Mouse (Mus musculus): Measurements from ENCODE around the gene Morf4l1. TPM values are rescaled to one million over a fixed set of nuclear protein-coding genes. Genes with fewer than 3 reads are reported as not detected.
"Not testable (repeated sequence)": the region's sequence is repeated elsewhere in the genome, so short reads cannot be mapped to it uniquely, and the experiment has no call there.

The Morf4l1 gene
- polyA plus RNA-seq, 1 experiment from 2014 or later: 470 TPM

DNA sequence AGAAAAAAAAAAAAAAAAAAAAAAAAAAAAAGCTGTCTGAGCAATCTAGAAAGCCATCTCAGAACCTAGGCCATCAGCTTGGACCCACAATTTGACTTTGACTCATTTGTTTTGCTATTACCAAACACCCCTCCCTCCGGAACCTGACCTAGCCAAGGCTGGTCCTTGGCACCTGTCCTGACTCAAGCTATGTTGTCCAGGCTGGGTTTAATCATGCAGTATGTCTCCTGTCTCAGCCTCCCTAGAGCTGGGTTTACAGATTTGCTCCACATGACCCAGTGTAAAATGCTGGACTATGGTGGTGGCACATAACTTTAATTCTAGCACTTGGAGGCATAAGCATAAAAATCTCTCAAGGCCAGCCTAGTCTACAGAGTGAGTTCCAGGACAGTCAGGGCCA is 31.6 kb downstream of the Morf4l1 start:
- ATAC-seq (ENCODE audit: insufficient number of reproducible peaks, low FRiP score, low TSS enrichment, low read depth) (no peak), DNase-seq (ENCODE audit: low spot score) (no peak)
- Histone ChIP-seq H3K9me3 (ENCODE audit: control insufficient read depth, low read length) (no peaks in the 10 kb centered on the region), H3K4me2 (ENCODE audit: low read depth, severe bottlenecking) (no peak overlapping the region), H3K4me3 (ENCODE audit: low read depth, low read length) (no peak overlapping the region), H3K27ac (replicated peaks; ENCODE audit: low read depth, low read length) (no peak overlapping the region), H3K9ac (ENCODE audit: low read length) (no peak overlapping the region), H3K4me1 (ENCODE audit: control insufficient read depth, insufficient read depth, low read length) (no peaks in the 10 kb centered on the region), H3K36me3 (ENCODE audit: control insufficient read depth, insufficient read depth, low read length) (peaks cover 2% of the 10 kb centered on the region; the same call in 1 of the 2 replicates), H3K27me3 (ENCODE audit: control insufficient read depth, insufficient read depth, low read length) (no peaks in the 10 kb centered on the region)
- 91% methylated on average over 1 of the region's 1 CpGs for WGBS

DNA sequence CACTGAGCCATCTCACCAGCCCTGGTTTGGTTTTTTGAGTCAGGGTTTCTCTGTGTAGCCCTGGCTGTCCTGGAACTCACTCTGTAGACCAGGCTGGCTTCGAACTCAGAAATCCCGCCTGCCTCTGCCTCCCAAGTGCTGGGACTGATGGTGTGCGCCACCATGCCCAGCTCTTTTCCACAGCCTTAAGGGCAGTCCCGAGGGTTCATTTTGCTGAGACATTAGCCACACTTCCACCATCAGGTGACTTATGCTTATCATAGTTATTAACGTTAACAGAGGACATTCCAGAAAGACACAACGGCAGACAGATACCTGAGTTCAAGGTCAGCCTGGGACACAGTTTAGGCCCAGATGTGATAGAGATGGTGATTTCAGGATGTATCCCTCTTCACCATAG is 32.6 kb downstream of the Morf4l1 start:
- DNase-seq (ENCODE audit: low spot score); ATAC-seq (ENCODE audit: insufficient number of reproducible peaks, low FRiP score, low TSS enrichment, low read depth); H3K4me3 ChIP-seq (ENCODE audit: low read depth, low read length); H3K27me3 ChIP-seq (ENCODE audit: control insufficient read depth, insufficient read depth, low read length); H3K9ac ChIP-seq (ENCODE audit: low read length); H3K4me1 ChIP-seq (ENCODE audit: control insufficient read depth, insufficient read depth, low read length); H3K9me3 ChIP-seq (ENCODE audit: control insufficient read depth, low read length); H3K27ac ChIP-seq (replicated peaks; ENCODE audit: low read depth, low read length); H3K4me2 ChIP-seq (ENCODE audit: low read depth, severe bottlenecking); H3K36me3 ChIP-seq (ENCODE audit: control insufficient read depth, insufficient read depth, low read length): not testable (repeated sequence)
- WGBS: 89% methylated on average over 6 of the region's 6 CpGs

DNA sequence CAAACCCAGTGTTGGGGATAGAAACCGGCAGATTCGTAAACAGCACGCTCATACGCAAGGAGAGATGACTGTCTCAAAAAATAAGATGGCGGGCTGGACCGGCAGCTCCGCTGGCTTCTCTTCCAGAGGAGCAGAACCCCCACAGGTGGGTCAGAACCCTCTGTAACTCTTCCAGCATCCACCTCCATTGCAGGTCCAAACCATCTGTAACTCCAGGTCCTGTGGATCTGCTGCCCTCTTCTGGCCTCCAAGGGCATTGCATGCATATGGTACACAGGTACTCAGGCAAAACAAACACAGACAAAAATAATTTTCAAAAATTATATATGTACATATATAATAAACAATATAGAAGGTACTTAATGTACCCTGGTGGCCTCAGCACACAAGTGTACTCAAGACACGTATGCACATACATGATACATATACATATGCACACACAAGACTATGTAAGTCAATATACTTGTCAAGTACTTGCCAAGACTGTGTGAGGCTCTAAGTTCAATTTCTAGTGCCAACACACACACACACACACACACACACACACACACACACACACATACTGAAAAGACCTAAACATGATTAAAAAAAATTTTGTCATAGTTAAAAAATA is 37.6 kb downstream of the Morf4l1 start:
- Histone ChIP-seq H3K4me1 (ENCODE audit: control insufficient read depth, insufficient read depth, low read length) (no peaks in the 10 kb centered on the region), H3K4me2 (ENCODE audit: low read depth, severe bottlenecking) (no peak overlapping the region), H3K27me3 (ENCODE audit: control insufficient read depth, insufficient read depth, low read length) (no peaks in the 10 kb centered on the region), H3K9me3 (ENCODE audit: control insufficient read depth, low read length) (no peaks in the 10 kb centered on the region), H3K36me3 (ENCODE audit: control insufficient read depth, insufficient read depth, low read length) (no peaks in the 10 kb centered on the region), H3K4me3 (ENCODE audit: low read depth, low read length) (no peak overlapping the region), H3K9ac (ENCODE audit: low read length) (no peak overlapping the region), H3K27ac (replicated peaks; ENCODE audit: low read depth, low read length) (no peak overlapping the region)
- ATAC-seq (ENCODE audit: insufficient number of reproducible peaks, low FRiP score, low TSS enrichment, low read depth) (no peak), DNase-seq (ENCODE audit: low spot score) (peak; percentile 77)
- 47% methylated on average over 8 of the region's 8 CpGs for WGBS

DNA sequence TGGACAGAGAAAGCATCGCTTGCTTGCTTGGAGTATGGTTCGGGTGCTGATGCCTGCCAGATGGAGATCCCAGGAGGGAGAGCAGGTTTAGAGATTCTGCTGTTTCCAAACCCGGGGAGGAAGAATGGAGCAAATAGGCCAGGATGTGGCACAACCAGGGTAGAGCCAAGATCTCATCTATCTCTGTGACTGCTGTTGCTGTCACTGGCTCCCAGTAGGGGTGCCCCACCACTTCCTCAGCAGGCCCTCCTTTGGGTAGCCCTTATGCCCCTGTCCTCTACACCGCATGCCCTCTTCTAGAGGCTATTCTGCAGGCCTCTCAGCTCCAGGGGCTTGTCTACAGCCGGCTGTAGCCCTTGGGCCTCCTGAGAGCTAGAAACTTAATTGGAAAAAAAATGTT is 38.4 kb downstream of the Morf4l1 start:
- H3K9ac ChIP-seq (ENCODE audit: low read length): no peak overlapping the region
- 82% methylated on average over 5 of the region's 5 CpGs for WGBS
- no peak for DNase-seq (ENCODE audit: low spot score)

DNA sequence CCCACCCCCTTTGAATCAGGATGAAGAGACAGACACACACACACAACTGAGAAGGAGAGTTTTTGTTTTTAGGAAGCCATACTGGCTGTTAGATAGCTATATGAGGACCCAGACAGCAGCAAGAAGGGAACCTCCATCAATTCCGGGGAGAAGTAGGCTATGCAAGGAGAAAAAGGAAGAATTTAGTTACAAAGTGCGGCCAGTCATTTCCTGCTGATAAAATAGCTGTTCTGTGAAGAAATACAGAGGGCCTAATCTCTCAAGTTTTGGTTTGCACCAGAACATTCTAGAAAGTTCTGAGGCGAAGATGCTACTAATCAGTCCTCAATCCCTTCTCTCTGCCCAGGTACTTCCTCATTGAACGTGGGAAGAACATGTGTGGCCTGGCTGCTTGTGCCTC is 39.2 kb downstream of the Morf4l1 start:
- ATAC-seq (ENCODE audit: insufficient number of reproducible peaks, low FRiP score, low TSS enrichment, low read depth) (no peak), DNase-seq (ENCODE audit: low spot score) (no peak)
- no peaks in the 10 kb centered on the region for H3K36me3 ChIP-seq (ENCODE audit: control insufficient read depth, insufficient read depth, low read length)
- H3K9me3 ChIP-seq (ENCODE audit: control insufficient read depth, low read length): no peaks in the 10 kb centered on the region
- no peak overlapping the region for H3K4me3 ChIP-seq (ENCODE audit: low read depth, low read length)
- H3K9ac ChIP-seq (ENCODE audit: low read length): no peak overlapping the region
- no peak overlapping the region for H3K27ac ChIP-seq (replicated peaks; ENCODE audit: low read depth, low read length)
- no peak overlapping the region for H3K4me2 ChIP-seq (ENCODE audit: low read depth, severe bottlenecking)
- 83% methylated on average over 4 of the region's 4 CpGs for WGBS
- no peaks in the 10 kb centered on the region for H3K27me3 ChIP-seq (ENCODE audit: control insufficient read depth, insufficient read depth, low read length)
- H3K4me1 ChIP-seq (ENCODE audit: control insufficient read depth, insufficient read depth, low read length): no peaks in the 10 kb centered on the region

More for the DNA sequence above, 38.4 kb downstream of the Morf4l1 start:
- ATAC-seq (ENCODE audit: insufficient number of reproducible peaks, low FRiP score, low TSS enrichment, low read depth): no peak
- Histone ChIP-seq H3K27ac (replicated peaks; ENCODE audit: low read depth, low read length) (no peak overlapping the region), H3K27me3 (ENCODE audit: control insufficient read depth, insufficient read depth, low read length) (no peaks in the 10 kb centered on the region), H3K4me2 (ENCODE audit: low read depth, severe bottlenecking) (no peak overlapping the region), H3K4me1 (ENCODE audit: control insufficient read depth, insufficient read depth, low read length) (no peaks in the 10 kb centered on the region), H3K9me3 (ENCODE audit: control insufficient read depth, low read length) (no peaks in the 10 kb centered on the region), H3K36me3 (ENCODE audit: control insufficient read depth, insufficient read depth, low read length) (no peaks in the 10 kb centered on the region), H3K4me3 (ENCODE audit: low read depth, low read length) (no peak overlapping the region)

DNA sequence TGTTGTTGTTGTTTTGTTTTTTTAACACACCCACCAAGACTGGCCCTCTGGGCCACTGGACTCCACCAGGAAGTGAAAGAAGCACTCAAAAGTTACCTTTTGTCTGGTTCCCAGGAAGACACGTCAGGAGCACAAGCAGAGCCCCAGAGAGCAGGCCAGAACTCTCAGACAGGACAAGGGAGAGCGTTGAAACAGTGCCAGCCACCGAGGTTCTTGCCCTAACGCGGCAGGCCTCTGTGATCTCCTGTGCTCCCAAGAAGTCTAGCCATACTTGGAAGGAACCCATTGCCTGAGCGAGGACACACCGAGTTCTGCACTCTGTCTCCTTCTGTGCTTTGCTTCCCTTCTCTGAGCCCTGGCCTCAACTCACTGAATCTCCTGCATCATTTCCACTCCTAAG is 44.4 kb downstream of the Morf4l1 start:
- WGBS: 81% methylated on average over 7 of the region's 7 CpGs
- DNase-seq (ENCODE audit: low spot score) (no peak), ATAC-seq (ENCODE audit: insufficient number of reproducible peaks, low FRiP score, low TSS enrichment, low read depth) (no peak)
- no peaks in the 10 kb centered on the region for H3K9me3 ChIP-seq (ENCODE audit: control insufficient read depth, low read length)
- no peak overlapping the region for H3K27ac ChIP-seq (replicated peaks; ENCODE audit: low read depth, low read length)
- no peaks in the 10 kb centered on the region for H3K27me3 ChIP-seq (ENCODE audit: control insufficient read depth, insufficient read depth, low read length)
- H3K9ac ChIP-seq (ENCODE audit: low read length): no peak overlapping the region
- no peaks in the 10 kb centered on the region for H3K36me3 ChIP-seq (ENCODE audit: control insufficient read depth, insufficient read depth, low read length)
- H3K4me3 ChIP-seq (ENCODE audit: low read depth, low read length): no peak overlapping the region
- no peak overlapping the region for H3K4me2 ChIP-seq (ENCODE audit: low read depth, severe bottlenecking)
- no peaks in the 10 kb centered on the region for H3K4me1 ChIP-seq (ENCODE audit: control insufficient read depth, insufficient read depth, low read length)

DNA sequence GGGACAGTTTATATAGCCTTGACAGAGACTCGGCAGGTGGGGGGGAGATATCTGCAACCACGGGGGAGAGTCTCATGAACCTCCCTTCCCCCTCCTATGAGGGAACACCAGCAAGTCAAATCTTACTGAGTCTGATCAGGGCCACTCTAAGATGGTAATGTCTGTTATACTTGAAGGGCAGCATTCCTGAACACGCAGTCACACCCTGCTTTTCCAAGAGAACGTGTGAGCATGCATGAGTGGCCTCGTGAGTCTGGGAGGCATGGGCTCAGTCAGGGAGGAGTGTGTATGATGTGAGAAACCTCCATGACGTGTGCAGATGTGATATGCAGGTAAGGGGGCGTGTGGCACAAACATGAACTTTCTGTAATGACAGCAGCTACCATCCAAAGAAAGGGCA is 45.1 kb downstream of the Morf4l1 start:
- Histone ChIP-seq H3K36me3 (ENCODE audit: control insufficient read depth, insufficient read depth, low read length) (no peaks in the 10 kb centered on the region), H3K27me3 (ENCODE audit: control insufficient read depth, insufficient read depth, low read length) (no peaks in the 10 kb centered on the region), H3K4me3 (ENCODE audit: low read depth, low read length) (no peak overlapping the region), H3K27ac (replicated peaks; ENCODE audit: low read depth, low read length) (no peak overlapping the region), H3K9me3 (ENCODE audit: control insufficient read depth, low read length) (no peaks in the 10 kb centered on the region), H3K9ac (ENCODE audit: low read length) (no peak overlapping the region), H3K4me2 (ENCODE audit: low read depth, severe bottlenecking) (no peak overlapping the region), H3K4me1 (ENCODE audit: control insufficient read depth, insufficient read depth, low read length) (no peaks in the 10 kb centered on the region)
- 75% methylated on average over 7 of the region's 7 CpGs for WGBS
- no peak for ATAC-seq (ENCODE audit: insufficient number of reproducible peaks, low FRiP score, low TSS enrichment, low read depth)
- no peak for DNase-seq (ENCODE audit: low spot score)

DNA sequence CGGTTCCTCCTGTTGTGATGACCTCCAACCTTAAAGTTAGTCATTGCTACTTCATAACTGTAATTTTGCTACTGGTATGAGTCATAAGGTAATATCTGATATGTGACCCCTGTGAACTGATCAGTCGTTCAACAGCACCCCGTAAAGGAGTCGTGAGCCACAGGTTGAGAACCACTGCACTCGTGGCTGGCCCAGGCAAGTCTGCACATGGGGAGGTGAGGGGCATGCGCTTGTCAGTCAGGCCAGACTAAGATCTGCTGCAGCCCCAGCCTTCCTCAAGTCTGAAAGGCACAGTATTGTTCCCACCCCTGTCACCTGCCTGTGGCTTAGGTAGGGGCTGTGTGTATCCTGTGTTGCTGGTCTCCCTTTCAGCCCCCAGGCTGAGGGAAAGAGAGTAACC is 45.8 kb downstream of the Morf4l1 start:
- H3K27ac ChIP-seq (replicated peaks; ENCODE audit: low read depth, low read length): no peak overlapping the region
- no peak overlapping the region for H3K9ac ChIP-seq (ENCODE audit: low read length)
- no peak overlapping the region for H3K4me2 ChIP-seq (ENCODE audit: low read depth, severe bottlenecking)
- 84% methylated on average over 6 of the region's 6 CpGs for WGBS
- no peaks in the 10 kb centered on the region for H3K4me1 ChIP-seq (ENCODE audit: control insufficient read depth, insufficient read depth, low read length)
- no peak for DNase-seq (ENCODE audit: low spot score)
- H3K27me3 ChIP-seq (ENCODE audit: control insufficient read depth, insufficient read depth, low read length): no peaks in the 10 kb centered on the region
- H3K36me3 ChIP-seq (ENCODE audit: control insufficient read depth, insufficient read depth, low read length): no peaks in the 10 kb centered on the region
- no peak for ATAC-seq (ENCODE audit: insufficient number of reproducible peaks, low FRiP score, low TSS enrichment, low read depth)
- H3K4me3 ChIP-seq (ENCODE audit: low read depth, low read length): no peak overlapping the region
- H3K9me3 ChIP-seq (ENCODE audit: control insufficient read depth, low read length): no peaks in the 10 kb centered on the region

DNA sequence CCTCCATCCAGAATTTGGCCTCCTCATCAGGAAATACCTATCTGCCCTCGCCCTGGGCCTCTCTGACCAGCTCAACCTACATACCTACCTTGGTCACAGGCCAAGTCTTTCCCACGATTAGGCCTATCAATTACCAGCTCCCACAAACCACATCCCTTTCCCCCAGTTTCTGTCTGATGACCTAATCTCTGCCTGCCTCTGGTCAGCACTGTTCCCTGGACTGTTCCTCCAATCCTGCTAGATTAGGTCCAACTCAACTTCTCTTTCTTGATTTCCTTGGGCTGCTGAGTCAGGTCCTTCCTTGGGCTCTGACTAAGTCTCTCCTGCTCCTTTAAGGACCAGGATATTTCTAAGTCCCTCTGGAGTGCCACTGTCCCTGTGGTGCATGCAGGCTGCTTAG is 47.2 kb downstream of the Morf4l1 start:
- 75% methylated on average over 2 of the region's 2 CpGs for WGBS
- no peak for ATAC-seq (ENCODE audit: insufficient number of reproducible peaks, low FRiP score, low TSS enrichment, low read depth)
- Histone ChIP-seq H3K27me3 (ENCODE audit: control insufficient read depth, insufficient read depth, low read length) (no peaks in the 10 kb centered on the region), H3K4me3 (ENCODE audit: low read depth, low read length) (no peak overlapping the region), H3K4me1 (ENCODE audit: control insufficient read depth, insufficient read depth, low read length) (no peaks in the 10 kb centered on the region), H3K9me3 (ENCODE audit: control insufficient read depth, low read length) (no peaks in the 10 kb centered on the region), H3K36me3 (ENCODE audit: control insufficient read depth, insufficient read depth, low read length) (no peaks in the 10 kb centered on the region), H3K9ac (ENCODE audit: low read length) (no peak overlapping the region), H3K4me2 (ENCODE audit: low read depth, severe bottlenecking) (no peak overlapping the region), H3K27ac (replicated peaks; ENCODE audit: low read depth, low read length) (no peak overlapping the region)
- DNase-seq (ENCODE audit: low spot score): no peak

Measured in limb, embryonic 11.5 days (tissue).